Mouse (Mus musculus): ENCODE measurements around the gene Mrps26.
"Not testable (repeated sequence)": the region's sequence is repeated elsewhere in the genome, so short reads cannot be mapped to it uniquely, and the experiment has no call there.

The Mrps26 gene

GRCm38 (mm10) chr2:130563212-130564055 is at the start of gene Mrps26:
Gene Mrps26, plus strand, starts transcription at chr2:130563742.
- peak; percentile 70 to 78 for DNase-seq (ENCODE audit: low read depth in 1 of 2, low spot score in 2 of 2)

GRCm38 (mm10) chr2:130513907-130514306 is 49.6 kb upstream of the Mrps26 start:
- no peak for DNase-seq (ENCODE audit: low read depth in 1 of 2, low spot score in 2 of 2)

- no peak for DNase-seq (ENCODE audit: low read depth in 1 of 2, low spot score in 2 of 2)
Observed at GRCm38 (mm10) chr2:130515791-130516190, 47.8 kb upstream of the Mrps26 start.

- DNase-seq (ENCODE audit: low read depth in 1 of 2, low spot score in 2 of 2) = no peak
Observed at GRCm38 (mm10) chr2:130521927-130522326, 41.6 kb upstream of the Mrps26 start.

GRCm38 (mm10) chr2:130525480-130525879 is 38.1 kb upstream of the Mrps26 start:
- DNase-seq (ENCODE audit: low read depth in 1 of 2, low spot score in 2 of 2) = not testable (repeated sequence)

- no peak for DNase-seq (ENCODE audit: low read depth in 1 of 2, low spot score in 2 of 2)
Observed at GRCm38 (mm10) chr2:130528457-130528856, 35.1 kb upstream of the Mrps26 start.

- no peak for DNase-seq (ENCODE audit: low read depth in 1 of 2, low spot score in 2 of 2)
Observed at GRCm38 (mm10) chr2:130529290-130529689, 34.3 kb upstream of the Mrps26 start.

GRCm38 (mm10) chr2:130529925-130530324 is 33.6 kb upstream of the Mrps26 start:
- no peak for DNase-seq (ENCODE audit: low read depth in 1 of 2, low spot score in 2 of 2)

GRCm38 (mm10) chr2:130532201-130532600 is 31.3 kb upstream of the Mrps26 start:
- no peak for DNase-seq (ENCODE audit: low read depth in 1 of 2, low spot score in 2 of 2)

GRCm38 (mm10) chr2:130535017-130535416 is 28.5 kb upstream of the Mrps26 start:
- no peak for DNase-seq (ENCODE audit: low read depth in 1 of 2, low spot score in 2 of 2)

GRCm38 (mm10) chr2:130536890-130537289 is 26.7 kb upstream of the Mrps26 start:
- no peak for DNase-seq (ENCODE audit: low read depth in 1 of 2, low spot score in 2 of 2)

GRCm38 (mm10) chr2:130538876-130539546 is 24.5 kb upstream of the Mrps26 start:
- DNase-seq (ENCODE audit: low read depth in 1 of 2, low spot score in 2 of 2) = no peak

- DNase-seq (ENCODE audit: low read depth in 1 of 2, low spot score in 2 of 2) = no peak
Observed at GRCm38 (mm10) chr2:130540266-130540665, 23.3 kb upstream of the Mrps26 start.

GRCm38 (mm10) chr2:130546957-130547356 is 16.6 kb upstream of the Mrps26 start:
- no peak for DNase-seq (ENCODE audit: low read depth in 1 of 2, low spot score in 2 of 2)

GRCm38 (mm10) chr2:130554841-130555240 is 8.7 kb upstream of the Mrps26 start:
- DNase-seq (ENCODE audit: low read depth in 1 of 2, low spot score in 2 of 2) = no peak

GRCm38 (mm10) chr2:130556292-130556691 is 7.2 kb upstream of the Mrps26 start:
- no peak for DNase-seq (ENCODE audit: low read depth in 1 of 2, low spot score in 2 of 2)

GRCm38 (mm10) chr2:130557462-130557861 is 6.1 kb upstream of the Mrps26 start:
- no peak for DNase-seq (ENCODE audit: low read depth in 1 of 2, low spot score in 2 of 2)

GRCm38 (mm10) chr2:130558015-130558414 is 5.5 kb upstream of the Mrps26 start:
- DNase-seq (ENCODE audit: low read depth in 1 of 2, low spot score in 2 of 2) = no peak

GRCm38 (mm10) chr2:130564063-130564462 is 521 bp downstream of the Mrps26 start:
- no peak for DNase-seq (ENCODE audit: low read depth in 1 of 2, low spot score in 2 of 2)

GRCm38 (mm10) chr2:130564983-130565382 is 1.4 kb downstream of the Mrps26 start:
- no peak for DNase-seq (ENCODE audit: low read depth in 1 of 2, low spot score in 2 of 2)

- no peak for DNase-seq (ENCODE audit: low read depth in 1 of 2, low spot score in 2 of 2)
Observed at GRCm38 (mm10) chr2:130568921-130569320, 5.4 kb downstream of the Mrps26 start.

- no peak for DNase-seq (ENCODE audit: low read depth in 1 of 2, low spot score in 2 of 2)
Observed at GRCm38 (mm10) chr2:130569926-130570325, 6.4 kb downstream of the Mrps26 start.
